Mouse (Mus musculus) kidney, adult 2 months (tissue): Measurements from ENCODE around the gene Ak2.

Experiments used
- CTCF ChIP-seq: fragments of 200-500 bp; conservative IDR thresholded peaks from 2 replicates; pipeline ENCODE4 v1.5.1; 2011; ENCODE audit warnings: low read depth, mild to moderate bottlenecking, control low read depth, low read length, moderate library complexity, mixed read lengths; ENCODE audit not compliant: insufficient read depth, insufficient read length
- POLR2A ChIP-seq: fragments of 200-500 bp; IDR thresholded peaks from one replicate; pipeline ENCODE4 v1.6.1; 2011; ENCODE audit warnings: low read depth, low read length, control low read depth

DNA sequence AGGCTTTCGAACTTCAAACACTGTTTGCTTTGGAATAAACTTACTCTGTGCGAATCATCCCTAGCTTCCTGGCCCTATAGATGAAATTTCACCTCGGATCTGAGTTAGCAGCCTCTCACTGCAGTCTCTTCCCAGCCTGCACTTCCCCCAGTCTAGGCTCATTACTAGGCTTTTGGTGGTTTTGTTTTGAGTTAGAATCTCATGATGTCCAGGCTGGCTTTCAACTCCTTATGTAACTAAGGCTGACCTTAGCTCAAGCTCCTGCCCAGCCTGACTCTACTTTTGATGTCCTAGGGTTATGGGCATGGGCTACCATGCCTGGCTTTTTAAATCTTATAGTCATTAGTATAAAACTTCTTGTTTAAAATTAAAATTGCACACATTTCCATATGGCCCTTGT is 7.2 kb upstream of the Ak2 start:
- TF ChIP-seq CTCF (no peak), POLR2A (no peak)
